Mouse (Mus musculus) heart, embryonic 15.5 days (tissue): ENCODE measurements around the gene Zfyve19. TPM values are rescaled to one million over a fixed set of nuclear protein-coding genes. Genes with fewer than 3 reads are reported as not detected.

Experiments used
- ATAC-seq: fragments of 200-750 bp; cut with Nextera tagmentation; replicated peaks from 2 replicates; pipeline ENCODE4 v1.8.0; 2017; ENCODE audit warnings: low read depth, moderate TSS enrichment; ENCODE audit not compliant: insufficient number of reproducible peaks, insufficient read depth, low FRiP score
- H3K27ac ChIP-seq: fragments of 300-500 bp; sonication (generic); 2 replicates; pipeline ENCODE4 v1.5.1; 2015; ENCODE audit warnings: mild to moderate bottlenecking, inconsistent platforms
- H3K27me3 ChIP-seq: fragments of 300-500 bp; sonication (generic); 2 replicates; pipeline ENCODE4 v1.6.1; 2015; ENCODE audit warnings: inconsistent platforms
- H3K36me3 ChIP-seq: fragments of 300-500 bp; sonication (generic); 2 replicates; pipeline ENCODE4 v1.6.1; 2015; ENCODE audit warnings: mild to moderate bottlenecking, inconsistent platforms
- H3K4me1 ChIP-seq: fragments of 300-500 bp; sonication (generic); replicated peaks from 2 replicates; pipeline ENCODE4 v1.6.1; 2015; ENCODE audit warnings: inconsistent platforms
- H3K4me2 ChIP-seq: fragments of 300-500 bp; sonication (generic); 2 replicates; pipeline ENCODE4 v1.6.1; 2015; ENCODE audit warnings: inconsistent platforms, mild to moderate bottlenecking, moderate library complexity
- H3K4me3 ChIP-seq: fragments of 300-500 bp; sonication (generic); 2 replicates; pipeline ENCODE4 v1.5.1; 2015; ENCODE audit warnings: mild to moderate bottlenecking, inconsistent platforms
- H3K9ac ChIP-seq: fragments of 300-500 bp; sonication (generic); 2 replicates; pipeline ENCODE4 v1.6.1; 2015; ENCODE audit warnings: mild to moderate bottlenecking, inconsistent platforms
- H3K9me3 ChIP-seq: fragments of 300-500 bp; sonication (generic); replicated peaks from 2 replicates; pipeline ENCODE4 v1.6.1; 2016; ENCODE audit warnings: inconsistent platforms
- WGBS: fragments of 180-500 bp; shearing (Covaris S2); methylation state at CpG from one replicate; pipeline ENCODE4 v1.1.7; 2015; ENCODE audit warnings: mixed read lengths; 5-methylcytosine and 5-hydroxymethylcytosine counted together
- polyA plus RNA-seq: library from polyadenylated mRNA; unstranded; fragments of >200 nt; fragmentation: Nextera tagmentation; extraction: Ambion mirVana; gene quantifications from 2 replicates; pipeline ENCODE4 v1.2.1, GENCODE M21; 2015

Zfyve19 gene
- polyA plus RNA-seq, 1 experiment from 2014 or later: 29.7 TPM

DNA sequence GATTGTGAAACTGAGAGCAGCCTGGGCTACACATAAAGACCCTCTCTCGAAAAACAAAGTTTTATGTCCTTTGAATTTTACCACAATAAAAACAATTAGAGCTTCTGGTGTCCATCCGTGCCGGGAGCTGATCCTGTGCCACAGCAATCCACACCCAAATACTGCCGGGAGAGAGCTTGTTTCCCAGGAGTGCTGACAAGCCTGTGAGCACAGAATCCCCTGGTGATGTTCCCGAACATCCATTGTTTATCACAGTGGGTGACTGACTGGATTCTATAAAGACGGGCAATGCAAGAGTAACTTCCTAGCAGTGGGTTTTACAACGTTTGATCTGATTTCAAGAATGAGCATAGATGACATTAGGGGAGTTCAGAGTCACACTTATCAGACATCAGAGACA, 46.6 kb downstream of the Zfyve19 start:
- Histone ChIP-seq H3K9ac (no peak overlapping the region), H3K27me3 (peaks cover 19% of the 10 kb centered on the region), H3K9me3 (no peaks in the 10 kb centered on the region), H3K36me3 (no peaks in the 10 kb centered on the region), H3K27ac (no peak overlapping the region), H3K4me3 (no peak overlapping the region), H3K4me2 (no peak overlapping the region), H3K4me1 (peaks cover 4% of the 10 kb centered on the region)
- 25% methylated on average over 7 of the region's 7 CpGs for WGBS
- no peak for ATAC-seq

DNA sequence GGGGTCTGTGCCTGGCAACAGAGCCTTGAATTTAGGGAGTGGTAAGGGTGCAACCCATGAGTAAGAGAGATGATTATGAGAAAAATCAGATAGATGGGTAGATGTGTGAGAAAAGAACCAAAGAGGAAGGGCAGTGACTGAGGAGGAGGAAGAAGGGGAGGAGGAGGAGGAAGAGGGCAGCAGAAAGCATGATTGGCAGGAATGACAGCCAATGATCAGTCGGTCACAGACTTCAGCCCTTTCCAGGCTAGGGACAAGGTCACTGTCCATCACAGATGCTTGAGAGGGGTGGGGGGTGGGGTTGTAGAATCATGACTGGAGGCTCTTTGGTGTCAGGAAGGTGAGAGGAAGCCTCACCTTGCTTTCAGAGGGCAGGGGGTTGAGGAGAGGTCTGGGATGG, 52.1 kb downstream of the Zfyve19 start:
- H3K4me2 ChIP-seq: no peak overlapping the region
- peaks cover 2% of the 10 kb centered on the region for H3K27me3 ChIP-seq
- no peaks in the 10 kb centered on the region for H3K9me3 ChIP-seq
- H3K36me3 ChIP-seq: no peaks in the 10 kb centered on the region
- no peak for ATAC-seq
- WGBS: 52% methylated on average over 1 of the region's 1 CpGs
- H3K9ac ChIP-seq: no peak overlapping the region
- no peak overlapping the region for H3K27ac ChIP-seq
- H3K4me3 ChIP-seq: no peak overlapping the region
- H3K4me1 ChIP-seq: peaks cover 12% of the 10 kb centered on the region

DNA sequence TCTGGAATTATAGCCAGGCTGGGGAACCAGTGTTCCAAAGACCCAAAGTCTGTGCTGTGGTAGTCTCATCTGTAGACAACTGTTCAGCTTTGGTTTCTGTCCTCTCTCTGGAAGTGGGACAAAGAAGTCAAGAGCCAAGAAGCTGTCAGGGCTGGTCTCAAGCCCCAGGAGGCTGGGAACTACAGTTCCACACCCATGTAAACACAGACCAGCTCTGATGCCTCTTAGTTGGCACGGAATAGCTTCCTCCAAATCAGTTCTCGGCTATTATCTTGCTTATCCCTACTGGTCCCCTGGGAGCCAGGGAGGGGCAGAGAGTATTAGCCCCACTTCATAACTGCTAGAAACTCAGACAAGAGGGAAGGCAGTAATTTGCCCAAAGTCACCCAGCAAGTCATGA, 52.9 kb downstream of the Zfyve19 start:
- no peak overlapping the region for H3K4me3 ChIP-seq
- 21% methylated on average over 2 of the region's 2 CpGs for WGBS
- H3K27ac ChIP-seq: no peak overlapping the region
- H3K4me2 ChIP-seq: no peak overlapping the region
- ATAC-seq: no peak
- H3K9ac ChIP-seq: no peak overlapping the region
- H3K36me3 ChIP-seq: no peaks in the 10 kb centered on the region
- peaks cover 12% of the 10 kb centered on the region for H3K4me1 ChIP-seq
- no peaks in the 10 kb centered on the region for H3K27me3 ChIP-seq
- H3K9me3 ChIP-seq: no peaks in the 10 kb centered on the region

DNA sequence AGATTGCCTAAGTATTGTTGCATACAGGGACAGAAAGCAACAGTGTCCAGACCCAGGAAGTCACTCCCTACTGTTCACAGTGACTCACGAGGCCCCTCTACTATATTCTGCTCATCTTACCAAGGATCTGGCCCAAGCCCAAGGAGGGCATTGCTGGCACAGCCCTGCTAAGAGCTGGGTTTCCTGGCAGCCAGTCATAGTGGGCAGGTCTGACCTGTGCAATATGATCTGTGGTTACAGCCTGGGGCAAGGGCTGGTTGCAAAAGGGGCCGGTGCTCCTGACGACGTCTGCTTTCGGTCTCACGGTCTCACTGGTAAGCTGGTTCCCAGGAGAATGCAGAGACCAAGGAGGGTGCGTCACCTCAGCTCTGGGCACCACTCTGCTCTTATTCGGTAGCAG, 54.6 kb downstream of the Zfyve19 start:
- Histone ChIP-seq H3K4me2 (peak overlapping the region; percentile 42), H3K9me3 (no peaks in the 10 kb centered on the region), H3K4me1 (peaks cover 12% of the 10 kb centered on the region), H3K36me3 (no peaks in the 10 kb centered on the region), H3K27ac (no peak overlapping the region), H3K27me3 (no peaks in the 10 kb centered on the region), H3K9ac (no peak overlapping the region), H3K4me3 (peak overlapping the region; percentile 11; the same call in 1 of the 2 replicates)
- peak; percentile 58; the same call in 1 of the 2 replicates for ATAC-seq
- 26% methylated on average over 8 of the region's 8 CpGs for WGBS

DNA sequence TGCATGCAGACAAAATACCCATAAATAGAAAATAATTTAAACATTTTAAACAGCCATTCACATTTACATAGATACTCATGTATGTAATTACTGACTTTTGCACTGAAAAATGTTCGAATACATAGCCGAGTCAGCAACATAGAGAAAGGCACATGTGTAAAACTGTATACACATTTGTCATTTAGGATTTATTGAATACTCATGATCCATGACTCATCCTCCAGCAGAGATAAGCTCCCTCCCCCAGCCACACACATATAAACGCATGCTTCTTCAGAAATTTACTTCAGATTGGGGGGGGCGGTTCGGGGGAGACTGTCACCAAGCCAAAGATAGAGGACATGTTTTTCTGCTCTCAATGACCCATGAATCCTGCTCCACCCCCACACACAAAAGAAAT, 55.4 kb downstream of the Zfyve19 start:
- WGBS: 64% methylated on average over 5 of the region's 5 CpGs
- ATAC-seq: no peak
- Histone ChIP-seq H3K9ac (no peak overlapping the region), H3K4me2 (no peak overlapping the region), H3K4me3 (no peak overlapping the region), H3K27me3 (peaks cover 7% of the 10 kb centered on the region; the same call in 1 of the 2 replicates), H3K36me3 (no peaks in the 10 kb centered on the region), H3K9me3 (no peaks in the 10 kb centered on the region), H3K4me1 (peaks cover 12% of the 10 kb centered on the region), H3K27ac (no peak overlapping the region)

Other genes starting within 250 kb of the Zfyve19 start
- gene Ccdc32, start 179.2 kb upstream of the Zfyve19 start, polyA plus RNA-seq: 16.8 and 17.7 TPM in 2 replicates
- 2.9 and 3.8 TPM in 2 replicates for gene Rpusd2, start 173.8 kb upstream of the Zfyve19 start, polyA plus RNA-seq
- 31.3 and 36.2 TPM in 2 replicates for gene Knl1, start 161.5 kb upstream of the Zfyve19 start, polyA plus RNA-seq
- 21.8 and 28.0 TPM in 2 replicates for gene Rad51, start 95.8 kb upstream of the Zfyve19 start, polyA plus RNA-seq
- gene Rmdn3, start 51.6 kb upstream of the Zfyve19 start, polyA plus RNA-seq: 23.0 and 26.2 TPM in 2 replicates
- gene Gchfr, start 40.8 kb upstream of the Zfyve19 start, polyA plus RNA-seq: 4.5 and 5.9 TPM in 2 replicates
- 0.29 and 0.34 TPM in 2 replicates for gene Gm14137, start 34.1 kb upstream of the Zfyve19 start, polyA plus RNA-seq
- gene Dnajc17, start 178 bp downstream of the Zfyve19 start, polyA plus RNA-seq: 12.4 and 12.5 TPM in 2 replicates
- not detected in 2 replicates for gene Ppp1r14d, start 21.3 kb downstream of the Zfyve19 start, polyA plus RNA-seq
- 1.2 and 5.6 TPM in 2 replicates for gene Spint1, start 28.7 kb downstream of the Zfyve19 start, polyA plus RNA-seq
- 0.44 and 2.2 TPM in 2 replicates for gene Rhov, start 62.7 kb downstream of the Zfyve19 start, polyA plus RNA-seq
- gene Vps18, start 80.1 kb downstream of the Zfyve19 start, polyA plus RNA-seq: 10.3 and 14.7 TPM in 2 replicates
- 9.2 and 14.2 TPM in 2 replicates for gene Dll4, start 117.2 kb downstream of the Zfyve19 start, polyA plus RNA-seq
- 0.63 and 0.76 TPM in 2 replicates for gene Chac1, start 142.6 kb downstream of the Zfyve19 start, polyA plus RNA-seq